Comparison of ENCODE assay signal across 19 mouse cellular contexts in the genomic region with DNA sequence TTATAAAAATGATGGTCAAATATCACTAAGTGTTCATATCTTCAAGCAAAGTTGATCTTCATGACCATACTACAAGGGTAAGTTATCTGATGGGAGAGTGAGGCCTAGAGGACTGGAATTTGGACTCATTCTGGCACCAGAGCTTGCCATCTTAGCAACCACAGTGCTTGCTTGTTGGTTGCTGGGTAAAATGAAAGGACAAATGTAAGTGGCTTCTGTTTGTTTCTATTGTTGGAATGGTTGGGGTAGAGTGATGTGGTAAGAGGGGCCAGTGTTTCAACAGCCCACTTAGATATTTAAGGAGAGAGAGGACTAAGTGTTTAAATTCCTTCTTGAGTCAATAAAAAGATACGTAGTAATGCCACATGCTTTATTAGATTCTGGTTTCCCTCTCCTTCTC. TPM values are rescaled to one million over a fixed set of nuclear protein-coding genes. Genes with fewer than 3 reads are reported as not detected.
DNase-seq lines count a peak whose midpoint lies in the region; ATAC-seq and TF ChIP-seq lines count a peak whose summit lies in the region.
"Had no signal": no experiment of that assay in that cellular context is flagged by ENCODE, and none has a peak within 500 bp of the region (broad histone marks: within the 10 kb centered on the region; RNA-seq: fewer than 3 reads in every experiment).

No protein-coding gene starts in this region.

- peaks cover 9% of the 10 kb centered on the region for H3K4me1 ChIP-seq in liver, adult 2 months (ENCODE audit: control insufficient read depth, insufficient read depth, low read length)
- no peaks in the 10 kb centered on the region for H3K4me1 ChIP-seq in liver, embryonic 11.5 days (replicated peaks; ENCODE audit: control insufficient read depth, insufficient read depth, low read length)
- peaks cover 3% of the 10 kb centered on the region; the same call in 1 of the 2 replicates for H3K4me1 ChIP-seq in heart, embryonic 16.5 days (ENCODE audit: control insufficient read depth, insufficient read depth, low read length)
- no peaks in the 10 kb centered on the region for H3K4me1 ChIP-seq in lung, embryonic 14.5 days (ENCODE audit: insufficient read depth)
- H3K4me1 ChIP-seq: embryonic facial prominence, embryonic 10.5 days; hindbrain, embryonic 12.5 days; midbrain, embryonic 13.5 days had no signal

- ATAC-seq in liver, embryonic 11.5 days (replicated peaks; ENCODE audit: low FRiP score): no peak
- ATAC-seq in heart, embryonic 16.5 days (replicated peaks; ENCODE audit: extremely low read depth, insufficient read depth, low FRiP score): peak; percentile 65
- ATAC-seq in lung, embryonic 14.5 days (ENCODE audit: insufficient read depth): peak; percentile 77
- ATAC-seq: inflammation-experienced regulatory T-cells, adult 6 months; midbrain, embryonic 13.5 days had no signal

- peaks cover 11% of the 10 kb centered on the region for H3K79me2 ChIP-seq in liver, adult 2 months (ENCODE audit: control insufficient read depth, insufficient read depth, low read length)

- no peak overlapping the region for H3K27ac ChIP-seq in liver, adult 2 months (replicated peaks; ENCODE audit: insufficient read depth, low read depth, low read length)
- no peak overlapping the region for H3K27ac ChIP-seq in liver, embryonic 11.5 days (ENCODE audit: low read depth, low read length)
- H3K27ac ChIP-seq in heart, embryonic 16.5 days (ENCODE audit: low read length): peak overlapping the region; percentile 45; the same call in 1 of the 2 replicates
- H3K27ac ChIP-seq in lung, embryonic 14.5 days (ENCODE audit: low read depth): no peak overlapping the region
- H3K27ac ChIP-seq: embryonic facial prominence, embryonic 10.5 days; gastrocnemius, adult 2 months; hindbrain, embryonic 12.5 days; midbrain, embryonic 13.5 days had no signal

- no peak for TF ChIP-seq CTCF in liver, adult 2 months (IDR thresholded peaks at IDR 0.05; ENCODE audit: low read depth, low read length)
- no peak for TF ChIP-seq CTCF in lung, embryonic 14.5 days (IDR thresholded peaks at IDR 0.05; ENCODE audit: low read depth)

- 37% methylated on average over 1 of the region's 1 CpGs for WGBS in liver, adult 2 months
- WGBS in liver, embryonic 11.5 days: 79% methylated on average over 1 of the region's 1 CpGs
- WGBS in heart, embryonic 16.5 days: 48% methylated on average over 1 of the region's 1 CpGs
- WGBS in lung, embryonic 14.5 days: 65% methylated on average over 1 of the region's 1 CpGs

- H3K36me3 ChIP-seq in liver, adult 2 months (ENCODE audit: control insufficient read depth, insufficient read depth, low read length): no peaks in the 10 kb centered on the region
- H3K36me3 ChIP-seq in liver, embryonic 11.5 days (ENCODE audit: control insufficient read depth, insufficient read depth, low read length): no peaks in the 10 kb centered on the region
- no peaks in the 10 kb centered on the region for H3K36me3 ChIP-seq in heart, embryonic 16.5 days (ENCODE audit: control insufficient read depth, insufficient read depth)
- no peaks in the 10 kb centered on the region for H3K36me3 ChIP-seq in lung, embryonic 14.5 days (ENCODE audit: insufficient read depth)

- no peak overlapping the region for H3K4me3 ChIP-seq in liver, adult 2 months (ENCODE audit: insufficient read depth, low read depth, low read length)
- no peak overlapping the region for H3K4me3 ChIP-seq in liver, embryonic 11.5 days (ENCODE audit: low read depth, low read length)
- no peak overlapping the region for H3K4me3 ChIP-seq in heart, embryonic 16.5 days (ENCODE audit: low read length)
- no peak overlapping the region for H3K4me3 ChIP-seq in lung, embryonic 14.5 days (ENCODE audit: low read depth, low read length)
- H3K4me3 ChIP-seq: embryonic facial prominence, embryonic 10.5 days; gastrocnemius, adult 2 months; hindbrain, embryonic 12.5 days; midbrain, embryonic 13.5 days; myocyte had no signal

- no peaks in the 10 kb centered on the region for H3K27me3 ChIP-seq in liver, adult 2 months (ENCODE audit: control insufficient read depth, insufficient read depth, low read length)
- no peaks in the 10 kb centered on the region for H3K27me3 ChIP-seq in liver, embryonic 11.5 days (replicated peaks; ENCODE audit: control insufficient read depth, insufficient read depth, low read length)
- H3K27me3 ChIP-seq in heart, embryonic 16.5 days (ENCODE audit: control insufficient read depth, insufficient read depth, low read length): no peaks in the 10 kb centered on the region
- no peaks in the 10 kb centered on the region for H3K27me3 ChIP-seq in lung, embryonic 14.5 days (ENCODE audit: insufficient read depth, low read length)
- H3K27me3 ChIP-seq: hindbrain, embryonic 12.5 days; midbrain, embryonic 13.5 days had no signal

- H3K9ac ChIP-seq in liver, adult 2 months (ENCODE audit: low read depth, low read length): no peak overlapping the region
- no peak overlapping the region for H3K9ac ChIP-seq in liver, embryonic 11.5 days (ENCODE audit: low read depth, low read length)
- no peak overlapping the region for H3K9ac ChIP-seq in heart, embryonic 16.5 days (ENCODE audit: low read length)
- no peak overlapping the region for H3K9ac ChIP-seq in lung, embryonic 14.5 days
- H3K9ac ChIP-seq: hindbrain, embryonic 12.5 days; midbrain, embryonic 13.5 days had no signal

- TF ChIP-seq POLR2A in liver, adult 2 months (IDR thresholded peaks at IDR 0.05; ENCODE audit: extremely low read depth, insufficient read depth, low read length): no peak

- H3K4me2 ChIP-seq in liver, embryonic 11.5 days: no peak overlapping the region
- H3K4me2 ChIP-seq in heart, embryonic 16.5 days (ENCODE audit: low read depth, low read length): no peak overlapping the region
- no peak overlapping the region for H3K4me2 ChIP-seq in lung, embryonic 14.5 days
- H3K4me2 ChIP-seq: hindbrain, embryonic 12.5 days; midbrain, embryonic 13.5 days had no signal

- no peaks in the 10 kb centered on the region for H3K9me3 ChIP-seq in liver, embryonic 11.5 days (ENCODE audit: control insufficient read depth, low read length)
- no peaks in the 10 kb centered on the region for H3K9me3 ChIP-seq in heart, embryonic 16.5 days (replicated peaks; ENCODE audit: control insufficient read depth, low read length)
- no peaks in the 10 kb centered on the region for H3K9me3 ChIP-seq in lung, embryonic 14.5 days (ENCODE audit: low read depth, low read length)
- H3K9me3 ChIP-seq: hindbrain, embryonic 12.5 days had no signal

- DNase-seq in liver, adult 2 months (ENCODE audit: extremely low read depth, low read depth, low spot score): peak; percentile 89
- no peak for DNase-seq in liver, embryonic 11.5 days (ENCODE audit: low spot score)
- DNase-seq in lung, embryonic 14.5 days: peak; percentile 27
- peak; percentile 77 for DNase-seq in lung, postnatal 36 days
- DNase-seq in adrenal gland, postnatal 10 days: no peak
- no peak for DNase-seq in cerebellum, postnatal 25 days
- no peak for DNase-seq in ovary, postnatal 36 days (ENCODE audit: low spot score)
- DNase-seq: B cell, adult 2 months; cerebellum, adult 18-20 months; gastrocnemius, adult 2 months; left cerebral cortex, postnatal 4 days; liver; thymus, postnatal 14 days had no signal

RNA-seq across cellular contexts. Expression of a gene that starts 25.4 kb away (rescaled TPM):
- 11.0 and 12.2 TPM in 2 replicates for total RNA-seq in liver, adult 2 months (2014; rRNA removed)
- 3.3 and 4.4 TPM in 2 replicates for polyA plus RNA-seq in liver, adult 2 months (2012; rRNA removed)
- 27.4 and 29.8 TPM in 2 replicates for polyA plus RNA-seq in liver, embryonic 11.5 days (2014; fragmentation: Nextera tagmentation; extraction: Ambion mirVana)
- 38.0 and 43.8 TPM in 2 replicates for polyA plus RNA-seq in heart, embryonic 16.5 days (2015; fragmentation: Nextera tagmentation; extraction: Ambion mirVana)
- polyA plus RNA-seq in lung, embryonic 14.5 days (2014; fragmentation: Nextera tagmentation; extraction: Ambion mirVana): 50.3 and 50.7 TPM in 2 replicates
- 10 to 100 TPM; 30.8 to 32.2 TPM for total RNA-seq in adrenal gland, postnatal 10 days (2021)

RNA-seq across cellular contexts. Expression of a gene that starts 25.6 kb away (rescaled TPM):
- total RNA-seq in liver, adult 2 months (2014; rRNA removed): 13.5 and 14.5 TPM in 2 replicates
- polyA plus RNA-seq in liver, adult 2 months (2012; rRNA removed): 1.8 and 3.0 TPM in 2 replicates
- polyA plus RNA-seq in liver, embryonic 11.5 days (2014; fragmentation: Nextera tagmentation; extraction: Ambion mirVana): 42.2 and 45.2 TPM in 2 replicates
- polyA plus RNA-seq in heart, embryonic 16.5 days (2015; fragmentation: Nextera tagmentation; extraction: Ambion mirVana): 39.5 and 46.7 TPM in 2 replicates
- 61.3 and 61.9 TPM in 2 replicates for polyA plus RNA-seq in lung, embryonic 14.5 days (2014; fragmentation: Nextera tagmentation; extraction: Ambion mirVana)
- total RNA-seq in adrenal gland, postnatal 10 days (2021): 10 to 100 TPM; 28.4 to 33.4 TPM

RNA-seq across cellular contexts. Expression of a gene that starts 49.2 kb away (rescaled TPM):
- total RNA-seq in liver, adult 2 months (2014; rRNA removed): 33.7 and 36.2 TPM in 2 replicates
- 7.6 and 11.9 TPM in 2 replicates for polyA plus RNA-seq in liver, adult 2 months (2012; rRNA removed)
- 49.3 and 50.9 TPM in 2 replicates for polyA plus RNA-seq in liver, embryonic 11.5 days (2014; fragmentation: Nextera tagmentation; extraction: Ambion mirVana)
- 35.4 and 39.4 TPM in 2 replicates for polyA plus RNA-seq in heart, embryonic 16.5 days (2015; fragmentation: Nextera tagmentation; extraction: Ambion mirVana)
- 51.9 and 54.7 TPM in 2 replicates for polyA plus RNA-seq in lung, embryonic 14.5 days (2014; fragmentation: Nextera tagmentation; extraction: Ambion mirVana)
- total RNA-seq in adrenal gland, postnatal 10 days (2021): 10 to 100 TPM; 34.0 to 44.0 TPM

Comparison
In these comparisons a context has a peak if more than half of its experiments do, and no peak if none do; other contexts are left out.
1. DNase-seq: peak in liver, adult 2 months (single experiment), lung, embryonic 14.5 days (single experiment) and lung, postnatal 36 days (single experiment); none in liver, embryonic 11.5 days (single experiment), adrenal gland, postnatal 10 days (single experiment), cerebellum, postnatal 25 days (0 of 2) and ovary, postnatal 36 days (single experiment).
2. RNA of a gene that starts 25.6 kb away (polyA plus RNA-seq): 61.3 to 61.9 TPM in lung, embryonic 14.5 days, 39.5 to 46.7 TPM in heart, embryonic 16.5 days and 42.2 to 45.2 TPM in liver, embryonic 11.5 days; 1.8 to 3.0 TPM in liver, adult 2 months; every median in the first group is over 10 times any median in the second.